Mouse (Mus musculus): ENCODE results near the gene Guca2a.
"Not testable (repeated sequence)": the region's sequence is repeated elsewhere in the genome, so short reads cannot be mapped to it uniquely, and the experiment has no call there.

The Guca2a gene

GRCm38 (mm10) chr4:119637176-119637845, at the start of gene Guca2a:
TSS of gene Guca2a (plus strand) at chr4:119637704.
- DNase-seq = no peak

- DNase-seq = no peak
Observed at GRCm38 (mm10) chr4:119588037-119588436, 49.5 kb upstream of the Guca2a start.

- DNase-seq = no peak
Observed at GRCm38 (mm10) chr4:119589423-119589822, 48.1 kb upstream of the Guca2a start.

- DNase-seq = no peak
Observed at GRCm38 (mm10) chr4:119590027-119590426, 47.5 kb upstream of the Guca2a start.

GRCm38 (mm10) chr4:119592479-119592878, 45.0 kb upstream of the Guca2a start:
- DNase-seq = no peak

GRCm38 (mm10) chr4:119594331-119594730, 43.2 kb upstream of the Guca2a start:
- DNase-seq = no peak

- no peak for DNase-seq
Observed at GRCm38 (mm10) chr4:119599605-119600004, 37.9 kb upstream of the Guca2a start.

GRCm38 (mm10) chr4:119609488-119609887, 28.0 kb upstream of the Guca2a start:
- peak; percentile 36 for DNase-seq

GRCm38 (mm10) chr4:119614078-119614477, 23.4 kb upstream of the Guca2a start:
- DNase-seq = no peak

- DNase-seq = no peak
Observed at GRCm38 (mm10) chr4:119614724-119615123, 22.8 kb upstream of the Guca2a start.

- no peak for DNase-seq
Observed at GRCm38 (mm10) chr4:119626081-119626645, 11.3 kb upstream of the Guca2a start.

- DNase-seq = no peak
Observed at GRCm38 (mm10) chr4:119626876-119627275, 10.6 kb upstream of the Guca2a start.

- no peak for DNase-seq
Observed at GRCm38 (mm10) chr4:119627317-119627716, 10.2 kb upstream of the Guca2a start.

GRCm38 (mm10) chr4:119628363-119628762, 9.1 kb upstream of the Guca2a start:
- DNase-seq = not testable (repeated sequence)

- peak; percentile 39 for DNase-seq
Observed at GRCm38 (mm10) chr4:119631115-119631919, 6.2 kb upstream of the Guca2a start.

- DNase-seq = no peak
Observed at GRCm38 (mm10) chr4:119632721-119633120, 4.8 kb upstream of the Guca2a start.

- no peak for DNase-seq
Observed at GRCm38 (mm10) chr4:119633342-119633741, 4.2 kb upstream of the Guca2a start.

GRCm38 (mm10) chr4:119633948-119634347, 3.6 kb upstream of the Guca2a start:
- no peak for DNase-seq

- DNase-seq = no peak
Observed at GRCm38 (mm10) chr4:119634908-119635660, 2.4 kb upstream of the Guca2a start.

GRCm38 (mm10) chr4:119635686-119636085, 1.8 kb upstream of the Guca2a start:
- DNase-seq = no peak

GRCm38 (mm10) chr4:119636731-119637130, 773 bp upstream of the Guca2a start:
- DNase-seq = no peak

- no peak for DNase-seq
Observed at GRCm38 (mm10) chr4:119637946-119638345, 442 bp downstream of the Guca2a start.

GRCm38 (mm10) chr4:119638656-119639055, 1.2 kb downstream of the Guca2a start:
- no peak for DNase-seq
